31 mouse cellular contexts compared by ENCODE assay signal in genomic region chr11:115455619-115456018, GRCm38 (mm10). TPM values are rescaled to one million over a fixed set of nuclear protein-coding genes. Genes with fewer than 3 reads are reported as not detected.
A peak's percentile ranks its signal among the peaks of the same experiment; 100 is the strongest.
DNase-seq lines count a peak whose midpoint lies in the region; ATAC-seq and TF ChIP-seq lines count a peak whose summit lies in the region.
"Had no signal": no experiment of that assay in that cellular context is flagged by ENCODE, and none has a peak within 500 bp of the region (broad histone marks: within the 10 kb centered on the region; RNA-seq: fewer than 3 reads in every experiment).

No protein-coding gene starts in this region.

- no peak overlapping the region for H3K4me2 ChIP-seq in liver, embryonic 14.5 days (ENCODE audit: low read depth)
- H3K4me2 ChIP-seq in stomach, postnatal 0 days (replicated peaks; ENCODE audit: low read depth): no peak overlapping the region
- H3K4me2 ChIP-seq: embryonic facial prominence, embryonic 12.5 days; heart, embryonic 15.5 days; hindbrain, embryonic 13.5 days; limb, embryonic 13.5 days; midbrain, embryonic 12.5 days; neural tube, embryonic 12.5 days; stomach, embryonic 15.5 days had no signal

- no peaks in the 10 kb centered on the region for H3K9me3 ChIP-seq in liver, embryonic 14.5 days (ENCODE audit: control insufficient read depth, low read length)
- H3K9me3 ChIP-seq in stomach, postnatal 0 days (ENCODE audit: control insufficient read depth, low read length): no peaks in the 10 kb centered on the region
- H3K9me3 ChIP-seq: embryonic facial prominence, embryonic 12.5 days; heart, embryonic 15.5 days; hindbrain, embryonic 13.5 days; limb, embryonic 13.5 days; midbrain, embryonic 12.5 days; neural tube, embryonic 12.5 days; stomach, embryonic 15.5 days had no signal

- TF ChIP-seq CTCF in liver, embryonic 14.5 days (IDR thresholded peaks at IDR 0.05; ENCODE audit: low read depth): peak; percentile 53
- TF ChIP-seq CTCF in stomach, postnatal 0 days (IDR thresholded peaks at IDR 0.05; ENCODE audit: low read depth): peak; percentile 41

- TF ChIP-seq EP300 in liver, embryonic 14.5 days (IDR thresholded peaks at IDR 0.05; ENCODE audit: low read depth): no peak
- no peak for TF ChIP-seq EP300 in stomach, postnatal 0 days (optimal IDR thresholded peaks at IDR 0.05)

- 78% methylated on average over 15 of the region's 15 CpGs for WGBS in liver, embryonic 14.5 days (ENCODE audit: insufficient replicate concordance)
- 88% methylated on average over 15 of the region's 15 CpGs for WGBS in stomach, postnatal 0 days

- no peaks in the 10 kb centered on the region for H3K4me1 ChIP-seq in liver, embryonic 14.5 days (replicated peaks; ENCODE audit: control insufficient read depth in 2 of 2, insufficient read depth in 2 of 2, low read length in 1 of 2)
- no peaks in the 10 kb centered on the region for H3K4me1 ChIP-seq in stomach, postnatal 0 days (replicated peaks; ENCODE audit: control insufficient read depth, insufficient read depth)
- H3K4me1 ChIP-seq: embryonic facial prominence, embryonic 12.5 days; limb, embryonic 13.5 days; midbrain, embryonic 12.5 days had no signal

- no peaks in the 10 kb centered on the region for H3K36me3 ChIP-seq in liver, embryonic 14.5 days (replicated peaks; ENCODE audit: control insufficient read depth, insufficient read depth, low read depth)
- no peaks in the 10 kb centered on the region for H3K36me3 ChIP-seq in stomach, postnatal 0 days (ENCODE audit: control insufficient read depth, insufficient read depth, low read length)
- H3K36me3 ChIP-seq: embryonic facial prominence, embryonic 12.5 days; heart, embryonic 15.5 days; hindbrain, embryonic 13.5 days; limb, embryonic 13.5 days; midbrain, embryonic 12.5 days; neural tube, embryonic 12.5 days; stomach, embryonic 15.5 days had no signal

- H3K9ac ChIP-seq in liver, embryonic 14.5 days (replicated peaks): no peak overlapping the region
- H3K9ac ChIP-seq in stomach, postnatal 0 days (ENCODE audit: low read length): no peak overlapping the region
- H3K9ac ChIP-seq: embryonic facial prominence, embryonic 12.5 days; heart, embryonic 15.5 days; hindbrain, embryonic 13.5 days; limb, embryonic 13.5 days; midbrain, embryonic 12.5 days; neural tube, embryonic 12.5 days; stomach, embryonic 15.5 days had no signal

- ATAC-seq in liver, embryonic 14.5 days (ENCODE audit: insufficient read depth): no peak
- ATAC-seq in stomach, postnatal 0 days (ENCODE audit: low FRiP score, low TSS enrichment): no peak

- no peak overlapping the region for H3K4me3 ChIP-seq in liver, embryonic 14.5 days (ENCODE audit: insufficient read depth in 1 of 2, low read depth in 2 of 2, low read length in 2 of 2)
- no peak overlapping the region for H3K4me3 ChIP-seq in stomach, postnatal 0 days (ENCODE audit: low read depth, low read length)
- H3K4me3 ChIP-seq: embryonic facial prominence, embryonic 12.5 days; heart, embryonic 15.5 days; hindbrain, embryonic 13.5 days; limb, embryonic 13.5 days; midbrain, embryonic 12.5 days; neural tube, embryonic 12.5 days; stomach, embryonic 15.5 days had no signal

- H3K27ac ChIP-seq in liver, embryonic 14.5 days: no peak overlapping the region
- H3K27ac ChIP-seq in stomach, postnatal 0 days (replicated peaks): no peak overlapping the region
- H3K27ac ChIP-seq: embryonic facial prominence, embryonic 12.5 days; heart, embryonic 15.5 days; hindbrain, embryonic 13.5 days; limb, embryonic 13.5 days; midbrain, embryonic 12.5 days; neural tube, embryonic 12.5 days; stomach, embryonic 15.5 days had no signal

- no peaks in the 10 kb centered on the region; the same call in 1 of the 2 replicates for H3K27me3 ChIP-seq in liver, embryonic 14.5 days (ENCODE audit: control insufficient read depth, insufficient read depth, low read length)
- H3K27me3 ChIP-seq in stomach, postnatal 0 days (ENCODE audit: control insufficient read depth, insufficient read depth, low read length): no peaks in the 10 kb centered on the region
- H3K27me3 ChIP-seq: embryonic facial prominence, embryonic 12.5 days; heart, embryonic 15.5 days; limb, embryonic 13.5 days; midbrain, embryonic 12.5 days; neural tube, embryonic 12.5 days; stomach, embryonic 15.5 days had no signal

- peak; percentile 68 for DNase-seq in heart, adult 11 months
- no peak for DNase-seq in heart, adult 8-10 months (ENCODE audit: low spot score)
- no peak for DNase-seq in liver, embryonic 14.5 days (ENCODE audit: low read depth in 3 of 3, low spot score in 3 of 3)
- no peak for DNase-seq in liver
- peak; percentile 31 for DNase-seq in thymus, postnatal 4 days
- DNase-seq in thymus, postnatal 10 days (ENCODE audit: low spot score in 2 of 2): no peak
- DNase-seq in stomach, postnatal 0 days (ENCODE audit: low spot score): no peak
- no peak for DNase-seq in ovary, postnatal 14 days (ENCODE audit: low spot score)
- DNase-seq: cerebellum, adult 11-12 months; cerebellum, postnatal 25 days; gastrocnemius, postnatal 36 days; heart, postnatal 36 days; kidney, postnatal 36 days; layer of hippocampus, adult 9-11 months; lung, adult 18-20 months; right cerebral cortex, adult 18-20 months; right cerebral cortex, postnatal 4 days; thymus, postnatal 25 days had no signal

RNA-seq across cellular contexts. Expression of gene Slc16a5, which starts 6.7 kb away (rescaled TPM):
- not detected for total RNA-seq in heart, adult 8-10 months (2022)
- polyA plus RNA-seq in liver, embryonic 14.5 days (2012; rRNA removed): 0.02 TPM in 2 replicates
- 0.05 TPM in 1 of 2 replicates, not detected in the other for polyA plus RNA-seq in liver, embryonic 14.5 days (2014; fragmentation: Nextera tagmentation; extraction: Ambion mirVana)
- polyA plus RNA-seq in stomach, postnatal 0 days (2015; fragmentation: Nextera tagmentation; extraction: Ambion mirVana): 14.4 and 17.3 TPM in 2 replicates
- total RNA-seq: adrenal gland, adult 18-20 months; gastrocnemius, adult 18-20 months; heart, postnatal 36 days; left cerebral cortex, adult 18-20 months; left cerebral cortex, postnatal 25 days had no signal

RNA-seq across cellular contexts. Expression of gene Trim80, which starts 15.3 kb away (rescaled TPM):
- total RNA-seq in heart, adult 8-10 months (2022): under 1 TPM in 1 of 4 experiments, not detected in 3; 0.16 TPM
- 0.07 and 0.10 TPM in 2 replicates for polyA plus RNA-seq in liver, embryonic 14.5 days (2012; rRNA removed)
- polyA plus RNA-seq in liver, embryonic 14.5 days (2014; fragmentation: Nextera tagmentation; extraction: Ambion mirVana): 0.06 and 0.13 TPM in 2 replicates
- 0.10 and 0.13 TPM in 2 replicates for polyA plus RNA-seq in stomach, postnatal 0 days (2015; fragmentation: Nextera tagmentation; extraction: Ambion mirVana)
- total RNA-seq: adrenal gland, postnatal 4 days; gastrocnemius, adult 18-20 months; gastrocnemius, postnatal 36 days; heart, postnatal 36 days; left cerebral cortex, adult 18-20 months; left cerebral cortex, postnatal 25 days; megakaryocyte, adult 5-6 weeks had no signal
- polyA plus RNA-seq: embryonic facial prominence, embryonic 12.5 days; heart, embryonic 15.5 days; hindbrain, embryonic 13.5 days; midbrain, embryonic 12.5 days; neural tube, embryonic 12.5 days had no signal

RNA-seq across cellular contexts. Expression of gene Armc7, which starts 19.8 kb away (rescaled TPM):
- 1 to 10 TPM; 1.2 to 2.2 (median 1.9) TPM for total RNA-seq in heart, adult 8-10 months (2022)
- 2.1 and 2.2 TPM in 2 replicates for polyA plus RNA-seq in liver, embryonic 14.5 days (2012; rRNA removed)
- 2.0 and 2.2 TPM in 2 replicates for polyA plus RNA-seq in liver, embryonic 14.5 days (2014; fragmentation: Nextera tagmentation; extraction: Ambion mirVana)
- 6.3 and 6.5 TPM in 2 replicates for polyA plus RNA-seq in stomach, postnatal 0 days (2015; fragmentation: Nextera tagmentation; extraction: Ambion mirVana)

RNA-seq across cellular contexts. Expression of gene Kctd2, which starts 35.7 kb away (rescaled TPM):
- 10 to 100 TPM; 29.3 to 34.0 (median 29.7) TPM for total RNA-seq in heart, adult 8-10 months (2022)
- 5.3 and 5.8 TPM in 2 replicates for polyA plus RNA-seq in liver, embryonic 14.5 days (2012; rRNA removed)
- 5.2 and 5.6 TPM in 2 replicates for polyA plus RNA-seq in liver, embryonic 14.5 days (2014; fragmentation: Nextera tagmentation; extraction: Ambion mirVana)
- polyA plus RNA-seq in stomach, postnatal 0 days (2015; fragmentation: Nextera tagmentation; extraction: Ambion mirVana): 11.6 and 13.0 TPM in 2 replicates

RNA-seq across cellular contexts. Expression of gene Atp5h, which starts 35.9 kb away (rescaled TPM):
- total RNA-seq in heart, adult 8-10 months (2022): 1,000 to 10,000 TPM; 2,233 to 2,384 (median 2,275) TPM
- polyA plus RNA-seq in liver, embryonic 14.5 days (2012; rRNA removed): 212 and 334 TPM in 2 replicates
- polyA plus RNA-seq in liver, embryonic 14.5 days (2014; fragmentation: Nextera tagmentation; extraction: Ambion mirVana): 616 and 620 TPM in 2 replicates
- polyA plus RNA-seq in stomach, postnatal 0 days (2015; fragmentation: Nextera tagmentation; extraction: Ambion mirVana): 883 and 916 TPM in 2 replicates

Comparison
In these comparisons a context has a peak if more than half of its experiments do, and no peak if none do; other contexts are left out.
1. DNase-seq: peak in heart, adult 11 months (single experiment) and thymus, postnatal 4 days (single experiment); none in heart, adult 8-10 months (single experiment), liver, embryonic 14.5 days (0 of 3), liver (single experiment), thymus, postnatal 10 days (0 of 2), stomach, postnatal 0 days (single experiment) and ovary, postnatal 14 days (single experiment).
2. RNA of gene Slc16a5, which starts 6.7 kb away (polyA plus RNA-seq): 14.4 to 17.3 TPM in stomach, postnatal 0 days; 0.02 to 0.05 TPM in liver, embryonic 14.5 days; every median in the first group is over 10 times any median in the second.